Mouse (Mus musculus) small intestine, adult 2 months (tissue): ENCODE results near the gene Foxn3.

ENCODE experiments used
- CTCF ChIP-seq: fragments of 200-500 bp; IDR thresholded peaks from 2 replicates; pipeline ENCODE4 v1.5.1; 2012; ENCODE audit warnings: low read depth, mild to moderate bottlenecking, control low read depth, inconsistent platforms, low read length, moderate library complexity, mixed read lengths; ENCODE audit not compliant: insufficient replicate concordance, insufficient read length; ENCODE audit errors: extremely low read depth
- POLR2A ChIP-seq: fragments of 200-500 bp; IDR thresholded peaks from 2 replicates; pipeline ENCODE4 v1.6.1; 2012; ENCODE audit warnings: low read depth, mild to moderate bottlenecking, control low read depth, inconsistent platforms, low read length, moderate library complexity

DNA sequence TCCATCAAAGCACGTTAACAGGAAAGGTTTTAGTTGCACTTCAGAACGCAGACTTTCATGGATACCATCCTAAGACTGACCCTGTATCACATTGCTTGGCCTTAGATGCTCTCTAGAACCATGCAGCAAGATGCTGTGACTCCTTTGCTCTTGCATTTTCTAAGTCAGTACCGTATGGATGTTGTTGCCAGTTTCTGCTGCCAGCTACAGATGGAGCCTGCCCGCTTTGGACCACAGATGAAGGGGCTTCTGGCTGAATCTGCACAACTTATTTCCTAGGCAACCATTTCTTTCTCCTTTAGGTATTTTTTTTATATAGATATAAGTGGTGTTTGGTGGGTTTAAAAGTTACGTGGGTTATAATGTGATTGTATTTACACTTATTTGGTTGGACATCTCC lies 407.5 kb downstream of the Foxn3 start:
- no peak for TF ChIP-seq CTCF
- no peak for TF ChIP-seq POLR2A
